Mouse (Mus musculus): ENCODE data around the gene Sost. TPM values are rescaled to one million over a fixed set of nuclear protein-coding genes. Genes with fewer than 3 reads are reported as not detected.

Sost gene
- polyA plus RNA-seq, 1 experiment: not detected

DNA sequence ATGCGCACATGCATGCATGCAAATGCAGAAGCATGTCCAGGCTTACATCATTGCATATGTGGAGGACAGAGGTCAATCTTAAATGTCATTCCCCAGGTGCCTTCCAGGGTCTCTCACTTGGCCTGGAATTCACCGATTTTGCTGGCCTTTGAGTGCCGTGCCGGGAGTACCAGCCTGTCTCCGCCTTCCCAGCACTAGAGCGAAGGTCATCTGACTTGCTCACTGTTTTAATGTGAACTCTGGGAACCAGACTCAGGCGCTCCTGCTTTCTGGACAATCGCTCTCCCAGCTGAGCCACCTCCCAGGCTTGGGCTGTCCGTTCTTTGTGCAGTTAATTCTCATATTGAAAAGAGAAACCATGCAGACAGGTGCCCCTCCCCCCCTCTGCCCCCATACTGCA lies 39.5 kb upstream of the Sost start:
- TF ChIP-seq GATA1 (IDR thresholded peaks at IDR 0.05; ENCODE audit: low read length) (no peak), TAL1 (IDR thresholded peaks at IDR 0.05; ENCODE audit: low read length) (no peak)
- Histone ChIP-seq H3K9me3 (ENCODE audit: control insufficient read depth, low read length) (peaks cover 2% of the 10 kb centered on the region), H3K27me3 (ENCODE audit: control insufficient read depth) (no peaks in the 10 kb centered on the region; the same call in 1 of the 2 replicates), H3K4me1 (ENCODE audit: control insufficient read depth) (peaks cover 2% of the 10 kb centered on the region; the same call in 1 of the 2 replicates), H3K36me3 (ENCODE audit: control insufficient read depth) (no peaks in the 10 kb centered on the region), H3K4me3 (replicated peaks) (no peak overlapping the region)

DNA sequence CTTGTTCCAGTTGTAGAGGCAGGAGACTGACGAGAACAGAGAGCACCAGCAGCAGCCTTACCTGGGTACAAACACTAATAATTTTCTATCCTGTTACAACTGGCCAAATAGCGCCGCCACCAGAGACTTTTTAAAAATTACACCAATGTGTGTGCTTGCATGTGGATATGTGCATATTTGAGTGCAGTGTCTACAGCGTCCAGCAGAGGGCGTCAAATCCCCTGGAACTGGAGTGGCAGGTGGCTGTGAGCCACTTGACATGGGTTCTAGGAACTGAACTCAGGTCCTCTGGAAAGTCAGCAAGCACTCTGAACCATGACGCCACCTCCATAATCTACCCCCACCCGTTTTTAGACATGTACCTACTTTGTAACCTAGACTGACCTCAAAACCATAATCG lies 37.4 kb upstream of the Sost start:
- peaks cover 2% of the 10 kb centered on the region; the same call in 1 of the 2 replicates for H3K4me1 ChIP-seq (ENCODE audit: control insufficient read depth)
- TF ChIP-seq TAL1 (IDR thresholded peaks at IDR 0.05; ENCODE audit: low read length): no peak
- TF ChIP-seq GATA1 (IDR thresholded peaks at IDR 0.05; ENCODE audit: low read length): no peak
- no peaks in the 10 kb centered on the region for H3K36me3 ChIP-seq (ENCODE audit: control insufficient read depth)

DNA sequence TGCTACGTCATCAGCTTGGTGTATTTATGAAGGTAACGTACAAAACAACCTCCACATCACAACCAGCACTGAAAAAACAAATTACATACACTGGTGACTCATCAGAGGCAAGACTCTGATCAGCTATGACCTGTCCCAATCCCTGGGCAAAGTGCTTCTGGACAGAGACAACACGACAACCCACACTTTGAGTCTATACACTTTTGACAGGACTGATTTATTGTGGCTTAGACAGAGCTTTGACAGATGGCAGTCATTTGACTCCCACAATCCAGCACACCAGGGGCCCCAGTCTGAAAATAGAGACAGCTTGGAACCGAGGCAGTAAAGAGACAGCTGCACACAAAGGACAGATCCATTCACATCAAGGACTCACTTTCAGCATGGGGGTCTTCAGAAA lies 32.7 kb upstream of the Sost start:
- peaks cover 21% of the 10 kb centered on the region for H3K4me1 ChIP-seq (ENCODE audit: control insufficient read depth)
- no peak for TF ChIP-seq TAL1 (IDR thresholded peaks at IDR 0.05; ENCODE audit: low read length)
- no peaks in the 10 kb centered on the region for H3K36me3 ChIP-seq (ENCODE audit: control insufficient read depth)
- H3K9me3 ChIP-seq (ENCODE audit: control insufficient read depth, low read length): peaks cover 2% of the 10 kb centered on the region
- H3K4me3 ChIP-seq (replicated peaks): no peak overlapping the region
- H3K27me3 ChIP-seq (ENCODE audit: control insufficient read depth): no peaks in the 10 kb centered on the region

More for the DNA sequence above, 37.4 kb upstream of the Sost start:
- peaks cover 2% of the 10 kb centered on the region for H3K9me3 ChIP-seq (ENCODE audit: control insufficient read depth, low read length)
- no peaks in the 10 kb centered on the region; the same call in 1 of the 2 replicates for H3K27me3 ChIP-seq (ENCODE audit: control insufficient read depth)
- no peak overlapping the region for H3K4me3 ChIP-seq (replicated peaks)

DNA sequence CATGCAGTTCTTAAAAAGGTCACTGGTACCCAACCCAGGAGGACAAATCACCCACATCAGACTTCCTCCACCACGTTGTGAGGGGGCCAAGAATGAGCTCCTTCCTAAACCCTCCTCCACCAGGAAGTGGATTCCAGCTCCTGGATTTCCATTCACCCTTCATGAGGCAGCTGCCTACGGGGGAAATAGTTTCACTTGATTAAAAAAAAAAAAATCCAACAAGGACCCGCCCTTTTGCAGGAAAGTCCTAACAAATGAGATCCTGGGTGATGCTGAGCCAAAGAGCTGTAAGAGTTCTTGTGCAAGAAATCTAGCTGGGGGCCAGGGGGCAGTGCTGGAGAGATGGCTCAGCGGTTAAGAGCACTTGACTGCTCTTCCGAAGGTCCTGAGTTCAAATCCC lies 31.4 kb upstream of the Sost start:
- Histone ChIP-seq H3K36me3 (ENCODE audit: control insufficient read depth) (no peaks in the 10 kb centered on the region), H3K4me3 (replicated peaks) (no peak overlapping the region), H3K9me3 (ENCODE audit: control insufficient read depth, low read length) (no peaks in the 10 kb centered on the region), H3K27me3 (ENCODE audit: control insufficient read depth) (no peaks in the 10 kb centered on the region), H3K4me1 (ENCODE audit: control insufficient read depth) (peaks cover 32% of the 10 kb centered on the region)
- TF ChIP-seq TAL1 (IDR thresholded peaks at IDR 0.05; ENCODE audit: low read length) (no peak), GATA1 (IDR thresholded peaks at IDR 0.05; ENCODE audit: low read length) (no peak)

DNA sequence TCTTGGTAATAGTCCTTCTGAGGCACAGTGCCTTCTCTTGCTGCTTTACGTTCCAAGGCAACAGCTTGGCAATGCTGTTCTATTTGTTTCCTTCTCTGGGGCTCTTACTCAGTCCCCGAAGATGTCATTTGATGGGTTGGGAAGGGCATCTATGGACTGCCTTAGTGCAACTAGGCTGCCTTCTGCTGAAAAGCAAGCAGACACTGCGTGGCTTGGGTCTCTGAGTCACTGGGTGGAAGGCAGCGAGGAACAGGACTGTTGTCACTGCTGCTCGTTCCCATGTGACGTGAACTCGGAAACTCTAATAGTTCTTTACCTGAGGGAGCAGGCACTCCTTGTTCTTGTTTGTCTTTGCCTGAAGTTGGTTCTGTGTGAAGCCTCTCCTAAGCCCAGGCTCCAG lies 29.1 kb upstream of the Sost start:
- H3K27me3 ChIP-seq (ENCODE audit: control insufficient read depth): no peaks in the 10 kb centered on the region
- H3K36me3 ChIP-seq (ENCODE audit: control insufficient read depth): no peaks in the 10 kb centered on the region
- H3K9me3 ChIP-seq (ENCODE audit: control insufficient read depth, low read length): no peaks in the 10 kb centered on the region
- H3K4me3 ChIP-seq (replicated peaks): no peak overlapping the region
- H3K4me1 ChIP-seq (ENCODE audit: control insufficient read depth): peaks cover 43% of the 10 kb centered on the region
- TF ChIP-seq GATA1 (IDR thresholded peaks at IDR 0.05; ENCODE audit: low read length) (no peak), TAL1 (IDR thresholded peaks at IDR 0.05; ENCODE audit: low read length) (no peak)

DNA sequence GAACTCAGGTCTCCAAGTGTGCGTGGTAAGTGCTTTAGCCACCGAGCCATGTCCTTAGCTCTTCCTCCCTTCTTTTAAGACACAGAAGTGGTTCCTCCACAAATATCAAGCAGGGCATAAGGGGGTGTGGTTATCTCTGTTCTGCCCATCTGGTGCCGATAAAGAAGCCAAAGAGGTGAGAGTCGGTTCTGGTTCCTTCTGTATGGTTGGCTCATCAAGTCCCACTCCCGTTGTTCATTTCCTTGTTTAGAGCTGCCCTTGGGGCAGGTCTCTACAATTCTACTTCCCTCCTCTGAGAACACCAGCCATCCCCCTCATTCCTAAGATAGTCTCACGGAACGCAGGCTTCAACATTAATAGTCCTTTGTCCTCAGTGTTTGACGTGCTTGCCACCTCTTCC lies 27.3 kb upstream of the Sost start:
- Histone ChIP-seq H3K4me1 (ENCODE audit: control insufficient read depth) (peaks cover 43% of the 10 kb centered on the region), H3K27me3 (ENCODE audit: control insufficient read depth) (no peaks in the 10 kb centered on the region; the same call in 1 of the 2 replicates), H3K36me3 (ENCODE audit: control insufficient read depth) (no peaks in the 10 kb centered on the region), H3K9me3 (ENCODE audit: control insufficient read depth, low read length) (no peaks in the 10 kb centered on the region), H3K4me3 (replicated peaks) (peak overlapping the region; percentile 42)
- peak; percentile 59; the same call in 2 of the 3 replicates for TF ChIP-seq TAL1 (IDR thresholded peaks at IDR 0.05; ENCODE audit: low read length)
- TF ChIP-seq GATA1 (IDR thresholded peaks at IDR 0.05; ENCODE audit: low read length): peak; percentile 50; the same call in 1 of the 2 replicates

DNA sequence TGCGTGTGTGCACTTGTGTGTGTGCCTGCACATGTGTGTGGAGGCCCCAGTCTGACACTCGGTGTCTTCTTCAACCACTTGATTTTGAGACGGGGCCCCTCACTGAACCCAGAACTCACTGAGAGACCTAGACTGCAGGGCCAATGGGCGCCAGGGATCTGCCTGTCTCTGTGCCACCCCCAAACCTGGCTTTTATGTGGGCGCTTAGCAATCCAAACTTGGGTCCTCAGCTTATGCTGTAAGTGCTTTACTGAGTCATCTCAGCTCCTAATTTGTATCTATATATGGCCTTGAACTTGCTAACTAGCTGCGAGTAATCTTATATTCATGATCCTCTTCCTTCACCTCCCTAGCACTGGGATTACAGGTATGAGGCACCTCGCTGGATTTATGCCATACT lies 25.6 kb upstream of the Sost start:
- Histone ChIP-seq H3K9me3 (ENCODE audit: control insufficient read depth, low read length) (no peaks in the 10 kb centered on the region), H3K4me3 (replicated peaks) (no peak overlapping the region), H3K36me3 (ENCODE audit: control insufficient read depth) (no peaks in the 10 kb centered on the region), H3K4me1 (ENCODE audit: control insufficient read depth) (peaks cover 37% of the 10 kb centered on the region), H3K27me3 (ENCODE audit: control insufficient read depth) (peaks cover 13% of the 10 kb centered on the region)
- TF ChIP-seq GATA1 (IDR thresholded peaks at IDR 0.05; ENCODE audit: low read length) (no peak), TAL1 (IDR thresholded peaks at IDR 0.05; ENCODE audit: low read length) (no peak)

DNA sequence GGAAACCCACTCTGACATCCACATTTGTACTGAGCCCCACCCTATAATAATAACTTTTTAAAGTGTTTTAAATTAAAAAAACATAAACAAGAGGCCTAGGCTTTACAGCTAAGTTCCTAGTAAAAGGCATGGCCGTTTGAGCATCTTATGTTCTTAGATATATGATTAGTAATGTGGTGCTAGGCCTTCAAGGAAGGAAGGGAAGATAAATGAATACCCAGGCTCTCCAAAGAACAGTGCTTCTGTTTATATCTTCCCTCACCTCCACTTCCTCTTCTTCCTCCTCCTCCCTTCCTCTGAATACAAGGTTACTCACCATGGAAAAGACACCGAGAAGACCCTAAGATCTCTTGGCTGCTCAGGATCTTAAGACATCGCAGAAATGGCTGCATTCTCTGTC lies 25.0 kb upstream of the Sost start:
- Histone ChIP-seq H3K4me1 (ENCODE audit: control insufficient read depth) (peaks cover 34% of the 10 kb centered on the region), H3K36me3 (ENCODE audit: control insufficient read depth) (no peaks in the 10 kb centered on the region), H3K9me3 (ENCODE audit: control insufficient read depth, low read length) (no peaks in the 10 kb centered on the region), H3K27me3 (ENCODE audit: control insufficient read depth) (peaks cover 19% of the 10 kb centered on the region), H3K4me3 (replicated peaks) (no peak overlapping the region)
- TF ChIP-seq TAL1 (IDR thresholded peaks at IDR 0.05; ENCODE audit: low read length) (no peak), GATA1 (IDR thresholded peaks at IDR 0.05; ENCODE audit: low read length) (no peak)

DNA sequence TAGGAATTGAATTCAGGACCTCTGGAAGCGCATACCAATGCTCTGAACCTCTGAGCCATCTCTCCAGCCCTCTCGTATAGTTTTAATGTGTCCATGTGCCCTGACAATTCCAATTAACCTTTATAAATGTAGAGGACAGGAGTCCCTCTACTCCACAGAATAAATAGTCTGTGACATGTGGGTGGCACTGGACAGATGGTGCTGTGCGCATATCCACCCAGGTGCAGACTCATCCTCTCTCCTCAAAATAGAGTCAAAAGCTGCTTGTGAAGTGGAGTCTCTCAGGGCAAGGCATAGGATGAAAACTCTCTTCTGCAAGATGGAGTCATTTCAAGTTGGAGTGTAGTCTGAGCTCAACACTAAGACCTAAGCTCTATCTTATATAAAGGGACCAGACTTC lies 23.4 kb upstream of the Sost start:
- Histone ChIP-seq H3K36me3 (ENCODE audit: control insufficient read depth) (no peaks in the 10 kb centered on the region), H3K27me3 (ENCODE audit: control insufficient read depth) (peaks cover 34% of the 10 kb centered on the region), H3K9me3 (ENCODE audit: control insufficient read depth, low read length) (no peaks in the 10 kb centered on the region), H3K4me3 (replicated peaks) (no peak overlapping the region), H3K4me1 (ENCODE audit: control insufficient read depth) (peaks cover 35% of the 10 kb centered on the region)
- no peak for TF ChIP-seq TAL1 (IDR thresholded peaks at IDR 0.05; ENCODE audit: low read length)
- TF ChIP-seq GATA1 (IDR thresholded peaks at IDR 0.05; ENCODE audit: low read length): no peak

DNA sequence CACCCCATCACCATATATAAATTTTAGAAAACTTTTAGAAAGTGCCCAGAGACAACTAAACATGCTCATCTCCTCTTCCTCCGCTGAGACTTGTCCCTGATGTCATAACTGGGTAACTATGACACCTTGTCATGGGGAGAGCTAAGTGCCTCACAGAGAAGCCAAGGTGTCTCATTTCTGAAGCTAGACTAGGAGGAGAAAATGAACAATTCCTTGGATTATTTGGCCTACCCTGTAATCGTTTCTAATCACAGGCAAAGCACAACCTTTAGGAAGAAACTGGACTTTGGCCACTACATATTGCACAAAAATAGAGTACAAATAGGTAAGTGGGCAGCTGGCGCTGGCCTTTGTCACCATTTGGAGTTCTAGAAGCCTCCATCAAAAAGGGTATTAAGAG lies 20.1 kb upstream of the Sost start, which contains the start of gene Dusp3:
Gene Dusp3 (minus strand): TSS at position 101 of the 400 bp plus-strand sequence.
- peaks cover 19% of the 10 kb centered on the region for H3K4me1 ChIP-seq (ENCODE audit: control insufficient read depth)
- H3K36me3 ChIP-seq (ENCODE audit: control insufficient read depth): no peaks in the 10 kb centered on the region
- no peak within 1 kb of the TSS for H3K4me3 ChIP-seq (replicated peaks)
- peaks cover 66% of the 10 kb centered on the region for H3K27me3 ChIP-seq (ENCODE audit: control insufficient read depth)
- no peak for TF ChIP-seq GATA1 (IDR thresholded peaks at IDR 0.05; ENCODE audit: low read length)
- TF ChIP-seq TAL1 (IDR thresholded peaks at IDR 0.05; ENCODE audit: low read length): no peak
- H3K9me3 ChIP-seq (ENCODE audit: control insufficient read depth, low read length): no peaks in the 10 kb centered on the region

Data from erythroblast, embryonic 14.5 days (primary cell).